Mouse (Mus musculus) cerebellum, adult 11-12 months (tissue): ENCODE measurements around the gene Bcas3.
A peak's percentile ranks its signal among the peaks of the same experiment; 100 is the strongest.
"Not testable (repeated sequence)": the region's sequence is repeated elsewhere in the genome, so short reads cannot be mapped to it uniquely, and the experiment has no call there.

Source experiments
- DNase-seq: peaks from one replicate; pipeline ENCODE4 v3.0.0; 2022

Bcas3 gene

GRCm38 (mm10) chr11:85716730-85717129 lies 363.8 kb downstream of the Bcas3 start:
- DNase-seq, result not testable (repeated sequence)

- DNase-seq, result no peak
Measured at GRCm38 (mm10) chr11:85719091-85719490, 366.1 kb downstream of the Bcas3 start.

GRCm38 (mm10) chr11:85719766-85720165 lies 366.8 kb downstream of the Bcas3 start:
- DNase-seq, result no peak

GRCm38 (mm10) chr11:85720269-85720773 lies 367.4 kb downstream of the Bcas3 start:
- no peak for DNase-seq

GRCm38 (mm10) chr11:85721986-85722385 lies 369.0 kb downstream of the Bcas3 start:
- no peak for DNase-seq

- DNase-seq, result no peak
Measured at GRCm38 (mm10) chr11:85724159-85724558, 371.2 kb downstream of the Bcas3 start.

- DNase-seq, result no peak
Measured at GRCm38 (mm10) chr11:85729725-85730124, 376.8 kb downstream of the Bcas3 start.

- no peak for DNase-seq
Measured at GRCm38 (mm10) chr11:85732462-85733012, 379.6 kb downstream of the Bcas3 start.

GRCm38 (mm10) chr11:85733577-85733976 lies 380.6 kb downstream of the Bcas3 start:
- DNase-seq, result peak; percentile 7

GRCm38 (mm10) chr11:85734317-85735211 lies 381.6 kb downstream of the Bcas3 start:
- DNase-seq, result no peak

GRCm38 (mm10) chr11:85737227-85737626 lies 384.3 kb downstream of the Bcas3 start:
- no peak for DNase-seq

- DNase-seq, result no peak
Measured at GRCm38 (mm10) chr11:85737893-85738292, 384.9 kb downstream of the Bcas3 start.

- DNase-seq, result no peak
Measured at GRCm38 (mm10) chr11:85738585-85738984, 385.6 kb downstream of the Bcas3 start.

- no peak for DNase-seq
Measured at GRCm38 (mm10) chr11:85739266-85739977, 386.5 kb downstream of the Bcas3 start.

GRCm38 (mm10) chr11:85746373-85746772 lies 393.4 kb downstream of the Bcas3 start:
- DNase-seq, result no peak

- no peak for DNase-seq
Measured at GRCm38 (mm10) chr11:85748891-85749290, 395.9 kb downstream of the Bcas3 start.

GRCm38 (mm10) chr11:85751171-85751570 lies 398.2 kb downstream of the Bcas3 start:
- no peak for DNase-seq

- DNase-seq, result no peak
Measured at GRCm38 (mm10) chr11:85754631-85755502, 401.9 kb downstream of the Bcas3 start.

GRCm38 (mm10) chr11:85755503-85756044 lies 402.6 kb downstream of the Bcas3 start:
- DNase-seq, result no peak

- DNase-seq, result no peak
Measured at GRCm38 (mm10) chr11:85758891-85759290, 405.9 kb downstream of the Bcas3 start.

GRCm38 (mm10) chr11:85759634-85760439 lies 406.9 kb downstream of the Bcas3 start:
- DNase-seq, result no peak
